Mouse (Mus musculus): ENCODE measurements around the gene Cyp2d22.
"Not testable (repeated sequence)": the region's sequence is repeated elsewhere in the genome, so short reads cannot be mapped to it uniquely, and the experiment has no call there.

DNA sequence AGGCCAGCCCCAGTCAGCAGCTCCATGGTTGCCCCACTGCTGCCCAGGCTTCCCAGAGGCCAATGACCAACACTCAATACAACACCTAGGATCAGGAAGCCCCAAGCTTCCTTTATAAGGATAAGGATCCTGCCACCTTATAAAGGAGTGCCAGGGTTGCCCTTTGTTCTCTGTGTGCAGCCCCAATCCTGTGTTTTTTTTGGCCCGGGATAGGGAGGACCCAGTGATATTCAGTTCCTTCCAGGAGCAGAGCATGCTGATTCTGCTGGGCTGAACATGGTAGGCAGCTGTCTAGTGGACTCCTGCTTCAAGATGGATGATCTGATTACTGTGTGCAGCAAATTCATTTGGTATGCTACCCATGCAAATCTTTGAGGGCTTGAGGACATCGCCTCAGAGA lies 13.9 kb upstream of the Cyp2d22 start, which contains the start of gene Cyp2d11:
- not testable (repeated sequence) for TF ChIP-seq CTCF (IDR thresholded peaks at IDR 0.05; ENCODE audit: extremely low read depth, insufficient read length, insufficient replicate concordance, low read depth, low read length); POLR2A (IDR thresholded peaks at IDR 0.05; ENCODE audit: low read depth, low read length)

Measured in small intestine, adult 2 months (tissue).